Mouse (Mus musculus): ENCODE data around the gene Hspa1b. TPM values are rescaled to one million over a fixed set of nuclear protein-coding genes. Genes with fewer than 3 reads are reported as not detected.
"Not testable (repeated sequence)": the region's sequence is repeated elsewhere in the genome, so short reads cannot be mapped to it uniquely, and the experiment has no call there.

Gene Hspa1b
- polyA plus RNA-seq, 1 experiment from 2014 or later = 3.0 TPM

DNA sequence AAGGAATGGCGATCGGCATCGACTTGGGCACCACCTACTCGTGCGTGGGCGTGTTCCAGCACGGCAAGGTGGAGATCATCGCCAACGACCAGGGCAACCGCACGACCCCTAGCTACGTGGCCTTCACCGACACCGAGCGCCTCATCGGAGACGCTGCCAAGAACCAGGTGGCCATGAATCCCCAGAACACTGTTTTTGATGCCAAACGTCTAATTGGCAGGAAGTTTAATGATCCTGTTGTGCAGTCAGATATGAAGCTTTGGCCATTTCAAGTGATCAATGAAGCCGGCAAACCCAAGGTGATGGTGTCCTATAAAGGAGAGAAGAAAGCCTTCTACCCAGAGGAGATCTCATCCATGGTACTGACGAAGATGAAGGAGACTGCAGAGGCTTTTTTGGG is 18.0 kb upstream of the Hspa1b start:
- Histone ChIP-seq H3K9me3 (ENCODE audit: control insufficient read depth, low read length) (no peaks in the 10 kb centered on the region), H3K4me2 (replicated peaks; ENCODE audit: low read depth) (no peak overlapping the region), H3K27me3 (ENCODE audit: control insufficient read depth, insufficient read depth, low read length) (no peaks in the 10 kb centered on the region), H3K27ac (replicated peaks) (no peak overlapping the region), H3K4me3 (ENCODE audit: low read depth, low read length) (no peak overlapping the region), H3K9ac (ENCODE audit: low read length) (no peak overlapping the region), H3K4me1 (replicated peaks; ENCODE audit: control insufficient read depth, insufficient read depth) (no peaks in the 10 kb centered on the region), H3K36me3 (ENCODE audit: control insufficient read depth, insufficient read depth, low read length) (no peaks in the 10 kb centered on the region)
- ATAC-seq (ENCODE audit: low FRiP score, low TSS enrichment) = no peak
- TF ChIP-seq EP300 (optimal IDR thresholded peaks at IDR 0.05) (no peak), CTCF (IDR thresholded peaks at IDR 0.05; ENCODE audit: low read depth) (no peak)
- WGBS = 94% methylated on average over 20 of the region's 20 CpGs
- no peak for DNase-seq (ENCODE audit: low spot score)

DNA sequence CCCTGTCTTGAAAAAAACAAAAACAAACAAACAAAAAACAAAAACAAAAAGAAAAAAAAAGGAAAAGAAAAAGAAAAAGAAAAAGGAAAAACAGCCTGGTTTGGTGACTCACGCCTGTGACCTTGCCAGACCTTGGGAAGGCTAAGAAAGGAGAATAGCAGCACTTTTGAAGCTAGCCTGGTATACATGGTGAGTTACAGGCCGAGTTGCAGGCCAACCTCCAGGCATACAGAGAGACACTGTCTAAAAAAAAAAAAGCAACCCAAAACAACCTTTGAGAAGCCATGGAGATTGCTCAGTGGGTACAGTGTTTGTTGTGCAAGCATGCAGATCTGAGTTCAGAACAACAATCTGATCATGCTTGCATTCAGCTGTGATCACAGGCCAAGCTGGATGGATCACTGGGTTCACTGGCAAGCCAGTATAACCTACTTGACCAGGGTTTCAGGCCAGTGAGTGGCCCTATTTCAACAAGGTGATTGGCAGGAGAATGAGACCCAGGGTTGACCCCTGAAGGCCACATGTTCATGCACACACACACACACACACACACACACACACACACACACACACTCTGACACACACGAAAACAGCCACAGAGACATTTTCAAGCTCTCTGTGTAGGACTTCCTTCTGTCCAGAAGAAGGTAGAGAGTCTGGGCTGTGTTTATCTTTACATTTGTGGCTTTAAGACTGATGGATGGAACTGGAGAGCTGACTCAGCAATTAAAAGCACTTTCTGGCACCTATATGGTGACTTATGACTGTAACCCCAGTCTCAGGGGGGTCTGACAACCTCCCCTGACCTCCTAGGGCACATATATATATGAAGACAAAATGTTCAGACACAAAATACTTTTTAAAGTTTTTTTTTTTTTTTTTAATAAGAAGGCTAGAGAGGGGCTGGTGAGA is 16.8 kb upstream of the Hspa1b start:
- no peak overlapping the region for H3K27ac ChIP-seq (replicated peaks)
- no peak for TF ChIP-seq EP300 (optimal IDR thresholded peaks at IDR 0.05)
- no peak for TF ChIP-seq CTCF (IDR thresholded peaks at IDR 0.05; ENCODE audit: low read depth)
- no peak overlapping the region for H3K4me2 ChIP-seq (replicated peaks; ENCODE audit: low read depth)
- H3K27me3 ChIP-seq (ENCODE audit: control insufficient read depth, insufficient read depth, low read length) = no peaks in the 10 kb centered on the region
- DNase-seq (ENCODE audit: low spot score) = no peak
- H3K9ac ChIP-seq (ENCODE audit: low read length) = no peak overlapping the region
- no peaks in the 10 kb centered on the region for H3K4me1 ChIP-seq (replicated peaks; ENCODE audit: control insufficient read depth, insufficient read depth)
- ATAC-seq (ENCODE audit: low FRiP score, low TSS enrichment) = no peak
- H3K36me3 ChIP-seq (ENCODE audit: control insufficient read depth, insufficient read depth, low read length) = no peaks in the 10 kb centered on the region
- no peaks in the 10 kb centered on the region for H3K9me3 ChIP-seq (ENCODE audit: control insufficient read depth, low read length)
- WGBS = 81% methylated on average over 3 of the region's 3 CpGs
- H3K4me3 ChIP-seq (ENCODE audit: low read depth, low read length) = no peak overlapping the region

DNA sequence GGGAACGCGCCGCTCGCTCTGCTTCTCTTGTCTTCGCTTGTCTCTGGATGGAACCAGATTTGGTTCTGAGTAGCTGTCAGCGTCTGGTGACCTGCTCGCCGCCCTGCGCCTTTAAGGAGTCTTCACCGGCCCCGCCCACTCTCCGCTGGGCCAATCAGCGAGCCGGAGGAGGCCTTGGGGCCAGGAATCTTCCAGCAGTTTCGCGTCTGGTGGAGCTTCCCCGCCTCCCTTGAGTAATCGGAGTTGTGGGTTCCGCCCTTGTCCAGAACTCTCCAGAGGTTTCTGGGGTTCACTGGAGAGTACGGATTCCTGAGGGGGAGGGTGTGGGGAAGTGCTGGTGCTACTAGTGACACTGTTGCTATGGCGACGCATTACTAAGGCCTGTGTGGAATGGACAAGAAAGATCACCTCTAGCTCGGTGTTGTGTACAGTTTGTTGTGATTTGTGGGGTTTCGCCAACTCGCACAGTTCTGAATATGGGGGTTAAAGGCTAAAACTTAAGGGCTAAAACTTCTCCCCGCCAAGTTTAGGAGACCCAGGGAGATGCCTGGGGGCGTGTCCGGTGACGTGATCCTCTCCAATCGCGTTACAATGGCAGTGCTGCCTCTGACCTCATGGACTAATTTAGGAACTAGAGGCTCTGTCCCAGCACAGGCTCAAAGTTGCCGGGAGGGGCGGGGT is 13.2 kb upstream of the Hspa1b start, which contains the start of the genes Hspa1a and Hspa1l:
TSS of gene Hspa1a (minus strand) at position 88 of the 681 bp plus-strand sequence.
TSS of gene Hspa1l (plus strand) at position 635 of the 681 bp plus-strand sequence.
- Histone ChIP-seq H3K4me2 (replicated peaks; ENCODE audit: low read depth) (peak within 1 kb of the TSS; percentile 54), H3K27ac (replicated peaks) (peak within 1 kb of the TSS; percentile 61), H3K4me3 (ENCODE audit: low read depth, low read length) (peak within 1 kb of the TSS; percentile 24), H3K9ac (ENCODE audit: low read length) (peak within 1 kb of the TSS; percentile 27; the same call in 1 of the 2 replicates)
- ATAC-seq (ENCODE audit: low FRiP score, low TSS enrichment) (peak; percentile 96), DNase-seq (ENCODE audit: low spot score) (peak; percentile 78)
- under 1% methylated on average over 26 of the region's 33 CpGs for WGBS
- H3K9me3 ChIP-seq (ENCODE audit: control insufficient read depth, low read length); H3K36me3 ChIP-seq (ENCODE audit: control insufficient read depth, insufficient read depth, low read length); H3K4me1 ChIP-seq (replicated peaks; ENCODE audit: control insufficient read depth, insufficient read depth); H3K27me3 ChIP-seq (ENCODE audit: control insufficient read depth, insufficient read depth, low read length): not testable (repeated sequence)

DNA sequence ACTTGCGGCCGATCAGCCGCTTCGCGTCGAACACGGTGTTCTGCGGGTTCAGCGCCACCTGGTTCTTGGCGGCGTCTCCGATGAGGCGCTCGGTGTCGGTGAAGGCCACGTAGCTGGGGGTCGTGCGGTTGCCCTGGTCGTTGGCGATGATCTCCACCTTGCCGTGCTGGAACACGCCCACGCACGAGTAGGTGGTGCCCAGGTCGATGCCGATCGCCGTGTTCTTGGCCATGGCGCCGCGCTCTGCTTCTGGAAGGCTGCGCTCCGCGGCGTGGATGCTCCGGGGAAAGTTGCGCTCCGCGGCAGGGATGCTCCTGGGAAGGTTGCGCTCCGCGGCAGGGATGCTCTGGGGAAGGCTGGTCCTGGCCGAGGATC is 12.6 kb upstream of the Hspa1b start:
- H3K36me3 ChIP-seq (ENCODE audit: control insufficient read depth, insufficient read depth, low read length); H3K27ac ChIP-seq (replicated peaks); ATAC-seq (ENCODE audit: low FRiP score, low TSS enrichment); DNase-seq (ENCODE audit: low spot score); H3K9me3 ChIP-seq (ENCODE audit: control insufficient read depth, low read length); H3K9ac ChIP-seq (ENCODE audit: low read length); H3K27me3 ChIP-seq (ENCODE audit: control insufficient read depth, insufficient read depth, low read length); H3K4me1 ChIP-seq (replicated peaks; ENCODE audit: control insufficient read depth, insufficient read depth): not testable (repeated sequence)
- 0% methylated on average over 8 of the region's 43 CpGs for WGBS
- Histone ChIP-seq H3K4me3 (ENCODE audit: low read depth, low read length) (peak overlapping the region; percentile 18; the same call in 1 of the 2 replicates), H3K4me2 (replicated peaks; ENCODE audit: low read depth) (peak overlapping the region; percentile 39; the same call in 1 of the 2 replicates)

DNA sequence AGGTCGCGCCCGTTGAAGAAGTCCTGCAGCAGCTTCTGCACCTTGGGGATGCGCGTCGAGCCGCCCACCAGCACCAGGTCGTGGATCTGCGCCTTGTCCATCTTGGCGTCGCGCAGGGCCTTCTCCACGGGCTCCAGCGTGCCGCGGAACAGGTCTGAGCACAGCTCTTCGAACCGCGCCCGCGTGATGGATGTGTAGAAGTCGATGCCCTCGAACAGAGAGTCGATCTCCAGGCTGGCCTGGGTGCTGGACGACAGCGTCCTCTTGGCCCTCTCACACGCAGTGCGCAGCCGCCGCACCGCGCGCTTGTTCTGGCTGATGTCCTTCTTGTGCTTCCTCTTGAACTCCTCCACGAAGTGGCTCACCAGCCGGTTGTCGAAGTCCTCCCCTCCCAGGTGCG is 11.8 kb upstream of the Hspa1b start:
- not testable (repeated sequence) for H3K27ac ChIP-seq (replicated peaks); H3K4me3 ChIP-seq (ENCODE audit: low read depth, low read length); H3K9ac ChIP-seq (ENCODE audit: low read length); ATAC-seq (ENCODE audit: low FRiP score, low TSS enrichment); H3K36me3 ChIP-seq (ENCODE audit: control insufficient read depth, insufficient read depth, low read length); H3K4me2 ChIP-seq (replicated peaks; ENCODE audit: low read depth); H3K27me3 ChIP-seq (ENCODE audit: control insufficient read depth, insufficient read depth, low read length); H3K9me3 ChIP-seq (ENCODE audit: control insufficient read depth, low read length); DNase-seq (ENCODE audit: low spot score); H3K4me1 ChIP-seq (replicated peaks; ENCODE audit: control insufficient read depth, insufficient read depth)
- 36% methylated on average over 13 of the region's 37 CpGs for WGBS

DNA sequence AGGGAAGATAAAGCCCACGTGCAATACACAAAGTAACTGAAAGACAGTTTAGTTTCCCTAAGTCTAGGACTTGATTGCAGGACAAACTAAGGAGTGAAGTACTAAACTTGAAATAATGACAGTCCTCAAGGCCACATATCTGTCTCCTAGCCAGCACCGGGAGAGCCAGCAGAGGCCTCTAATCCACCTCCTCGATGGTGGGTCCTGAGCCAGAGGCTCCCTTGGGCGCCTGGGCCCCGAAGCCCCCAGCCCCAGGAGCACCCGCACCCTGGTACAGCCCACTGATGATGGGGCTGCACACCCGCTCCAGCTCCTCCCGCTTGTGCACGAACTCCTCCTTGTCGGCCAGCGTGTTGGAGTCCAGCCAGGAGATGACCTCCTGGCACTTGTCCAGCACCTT is 10.8 kb upstream of the Hspa1b start, which contains the start of gene Gm20481:
TSS of gene Gm20481 (plus strand) at position 91 of the 400 bp plus-strand sequence.
- not testable (repeated sequence) for H3K36me3 ChIP-seq (ENCODE audit: control insufficient read depth, insufficient read depth, low read length); ATAC-seq (ENCODE audit: low FRiP score, low TSS enrichment); H3K9me3 ChIP-seq (ENCODE audit: control insufficient read depth, low read length); DNase-seq (ENCODE audit: low spot score); H3K9ac ChIP-seq (ENCODE audit: low read length); H3K27ac ChIP-seq (replicated peaks); H3K4me3 ChIP-seq (ENCODE audit: low read depth, low read length); H3K4me1 ChIP-seq (replicated peaks; ENCODE audit: control insufficient read depth, insufficient read depth); H3K27me3 ChIP-seq (ENCODE audit: control insufficient read depth, insufficient read depth, low read length); H3K4me2 ChIP-seq (replicated peaks; ENCODE audit: low read depth)
- 61% methylated on average over 6 of the region's 11 CpGs for WGBS
